Mouse (Mus musculus): ENCODE measurements at regions not wholly inside any gene's neighbourhood (a gene's known extent, or its start where the extent isn't known, plus 50 kb on each side); places are given as distances from the start of the nearest gene placed in this dataset.
"Not testable (repeated sequence)": the region's sequence is repeated elsewhere in the genome, so short reads cannot be mapped to it uniquely, and the experiment has no call there.

DNA sequence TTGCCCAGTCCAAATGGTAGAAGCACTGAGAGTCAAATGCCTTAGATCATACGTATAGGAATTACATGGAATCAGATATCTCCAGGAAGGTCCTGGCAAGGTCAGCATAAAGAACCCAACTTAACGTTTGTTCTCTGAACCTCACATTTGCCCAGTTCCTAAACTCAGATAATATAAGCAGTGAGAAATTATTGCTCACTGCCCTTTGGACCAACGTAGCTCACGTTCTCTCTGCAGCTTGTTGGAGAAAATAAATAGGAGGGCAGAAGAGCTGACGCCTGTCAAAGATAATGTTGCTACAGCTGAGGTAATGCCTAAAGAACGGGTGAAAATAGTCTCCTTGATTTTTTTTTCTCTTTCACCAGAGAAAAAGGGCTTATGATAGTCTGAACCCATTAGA lies 595.1 kb upstream of the Cdh5 start:
- no peak for DNase-seq

DNA sequence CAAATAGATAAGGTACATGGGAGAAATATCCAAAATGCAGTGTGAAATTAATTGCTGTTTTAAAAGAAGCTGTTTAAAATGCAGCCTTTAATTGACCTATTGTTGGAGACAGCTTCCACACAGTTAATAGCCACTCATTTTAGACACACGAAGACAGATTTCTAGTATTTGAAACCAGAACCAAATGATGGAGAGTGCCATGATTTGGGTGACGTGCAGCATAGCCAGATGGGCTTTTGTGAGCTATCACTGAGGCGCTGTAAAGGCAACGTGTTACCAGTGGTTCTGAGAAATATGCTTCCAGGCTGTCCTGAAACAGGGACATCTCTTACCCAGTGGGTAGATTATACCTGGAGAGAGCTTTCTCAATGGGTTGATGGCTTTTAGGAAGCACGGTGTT lies 594.4 kb upstream of the Cdh5 start:
- no peak for DNase-seq

DNA sequence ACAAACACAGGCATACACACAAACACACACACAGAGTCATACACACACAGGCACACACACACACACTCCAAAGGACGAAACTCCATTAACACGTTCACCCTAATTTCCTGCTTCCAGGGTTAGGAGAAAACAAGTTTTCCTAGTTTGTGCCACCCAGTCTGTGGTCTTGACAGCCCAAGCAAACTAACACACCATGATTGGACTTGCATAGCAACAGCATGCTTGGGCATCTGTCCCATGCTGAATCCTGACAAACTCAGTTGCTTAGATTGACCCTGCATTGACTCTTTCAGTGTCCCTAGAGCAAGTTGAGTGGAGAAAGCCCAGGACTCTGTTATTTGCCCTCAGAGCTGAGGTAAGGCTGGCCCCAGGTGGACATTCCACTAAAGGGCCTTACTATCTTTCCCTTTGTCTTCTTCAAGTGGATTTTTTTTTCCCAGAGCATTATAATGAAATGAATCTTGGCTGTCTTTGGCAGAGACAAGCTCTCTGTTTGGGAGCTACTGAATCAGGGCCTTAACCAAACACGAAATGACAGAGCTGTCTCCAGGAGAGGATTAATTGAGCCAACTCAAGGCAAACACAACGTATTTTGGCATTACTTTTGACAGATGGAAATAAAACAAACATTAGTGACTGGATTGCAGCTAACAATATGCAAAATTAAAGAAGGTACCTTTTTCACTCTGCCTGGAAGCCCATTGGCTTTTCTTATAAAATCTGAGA lies 581.1 kb upstream of the Cdh5 start:
- no peak for DNase-seq

DNA sequence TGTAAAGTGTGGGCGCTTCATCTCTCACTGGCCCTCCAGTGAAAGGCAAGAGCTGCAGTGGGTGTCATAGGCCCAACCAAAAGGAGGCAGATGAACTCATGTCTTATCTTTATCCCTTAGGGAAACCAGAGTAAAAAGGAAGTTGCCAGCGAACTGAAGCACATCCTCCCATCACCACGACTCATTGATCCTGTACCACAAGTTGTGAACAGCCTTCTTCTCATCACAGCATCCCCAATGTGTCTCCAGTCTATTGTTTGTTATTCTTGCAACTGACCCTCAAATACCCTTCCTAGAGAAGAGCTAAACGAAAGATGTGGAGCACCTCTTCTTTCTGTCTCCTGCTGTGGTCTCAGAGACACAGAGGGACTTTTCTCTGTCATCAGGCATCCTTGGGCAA lies 570.5 kb upstream of the Cdh5 start:
- no peak for DNase-seq

DNA sequence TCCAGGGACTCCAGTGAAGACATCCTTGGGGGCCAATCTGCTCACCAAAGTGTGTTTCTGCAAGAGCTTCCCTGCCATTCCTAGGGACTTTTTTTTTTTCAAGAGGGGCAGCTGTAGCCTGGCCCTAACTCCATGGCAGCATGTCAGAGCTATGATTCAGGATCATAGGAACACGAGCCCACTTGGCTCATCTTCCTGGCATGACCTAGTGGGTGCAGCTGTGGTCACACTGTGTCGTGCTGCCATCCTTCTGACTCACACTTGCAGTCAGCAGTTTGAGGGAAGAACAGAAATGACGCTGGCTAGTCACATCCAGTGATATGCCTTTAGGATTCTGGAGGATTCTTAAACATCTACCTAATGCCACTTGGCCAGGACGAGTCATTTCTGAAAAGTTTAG lies 566.5 kb upstream of the Cdh5 start:
- DNase-seq, result no peak

DNA sequence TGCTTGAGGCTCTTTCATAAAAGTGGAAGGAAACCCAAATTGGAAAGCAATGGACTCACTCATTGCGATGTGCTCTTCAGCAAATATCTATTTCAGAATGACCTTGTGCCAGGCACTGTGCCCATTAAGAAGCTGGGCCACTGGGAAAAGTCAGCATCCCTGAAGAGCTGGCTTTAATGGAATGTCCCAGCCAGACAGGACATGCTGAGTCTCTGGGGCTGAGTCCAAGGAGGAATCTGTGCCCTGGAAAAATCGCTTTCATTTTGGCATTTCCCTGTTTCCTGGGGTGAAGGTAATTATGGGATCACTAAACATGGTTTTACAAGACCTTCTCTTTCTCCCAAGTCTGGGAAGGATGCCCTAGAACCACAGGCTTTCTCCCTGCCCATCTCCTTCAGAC lies 564.6 kb upstream of the Cdh5 start:
- DNase-seq, result no peak

DNA sequence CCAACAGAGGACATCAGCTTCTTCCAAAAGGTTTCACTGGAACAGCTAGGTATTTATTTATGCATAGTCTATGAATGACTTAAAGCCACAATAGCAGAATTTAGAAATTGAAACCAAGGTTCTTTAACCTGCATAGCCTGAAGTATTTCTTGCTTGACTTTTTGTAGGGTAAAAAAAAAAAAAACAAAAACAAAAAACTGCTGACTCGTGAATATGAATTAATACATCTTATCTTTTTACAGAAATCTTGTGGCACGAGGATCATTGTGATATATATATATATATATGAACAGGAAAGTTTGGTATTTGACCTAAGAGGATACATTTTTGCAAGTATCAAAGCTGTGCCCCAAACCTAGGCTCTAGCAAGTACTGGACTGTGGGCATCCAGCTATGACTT lies 559.5 kb upstream of the Cdh5 start:
- no peak for DNase-seq

DNA sequence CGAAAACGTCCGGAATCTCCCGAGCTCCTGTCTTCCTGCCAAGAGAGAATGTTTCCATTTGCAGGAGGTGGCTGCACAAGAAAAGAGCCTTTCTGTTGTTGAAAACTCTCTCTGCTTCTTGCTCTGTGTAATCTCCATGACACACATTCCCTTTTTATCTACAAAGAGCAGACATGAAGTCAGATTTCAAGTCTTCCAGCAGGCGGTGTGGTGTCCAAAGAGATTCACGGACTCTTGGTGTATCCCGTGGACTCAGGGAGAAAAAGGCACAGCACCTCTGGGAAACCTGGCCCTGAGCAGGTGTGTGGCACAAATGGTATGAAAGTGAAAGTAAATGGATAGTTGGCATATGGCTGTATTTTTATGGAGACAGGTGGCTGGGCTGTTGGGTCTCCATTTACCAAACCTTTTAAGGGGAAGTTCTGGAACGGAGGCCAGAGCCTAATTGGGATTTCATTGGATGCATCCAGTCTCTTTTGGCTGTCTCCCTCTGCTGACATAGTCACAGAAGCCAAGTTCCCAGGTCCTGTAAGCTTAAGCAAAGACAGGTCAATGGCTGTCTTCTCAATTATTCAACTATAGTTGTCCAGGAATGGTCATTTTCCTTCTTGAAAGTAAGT lies 549.4 kb upstream of the Cdh5 start:
- DNase-seq, result no peak

DNA sequence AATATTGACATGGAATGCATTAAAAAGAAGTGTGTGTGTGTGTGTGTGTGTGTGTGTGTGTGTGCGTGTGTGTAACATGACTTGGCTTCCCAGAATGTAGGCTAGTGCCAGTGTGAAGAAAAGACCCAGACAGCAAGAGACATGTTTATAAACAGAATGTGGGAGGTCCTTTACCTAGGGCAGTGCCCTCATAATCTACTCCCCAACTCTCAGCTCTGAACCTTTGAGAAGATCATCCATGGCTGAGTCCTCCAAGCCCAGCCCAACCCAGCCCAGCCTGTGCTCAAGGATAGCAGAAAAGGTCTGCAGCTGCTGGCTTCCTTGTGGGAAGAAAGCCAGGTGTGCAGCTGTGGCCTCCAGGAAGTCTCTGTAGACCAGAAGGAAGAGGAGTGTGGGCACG lies 539.8 kb upstream of the Cdh5 start:
- DNase-seq, result no peak

DNA sequence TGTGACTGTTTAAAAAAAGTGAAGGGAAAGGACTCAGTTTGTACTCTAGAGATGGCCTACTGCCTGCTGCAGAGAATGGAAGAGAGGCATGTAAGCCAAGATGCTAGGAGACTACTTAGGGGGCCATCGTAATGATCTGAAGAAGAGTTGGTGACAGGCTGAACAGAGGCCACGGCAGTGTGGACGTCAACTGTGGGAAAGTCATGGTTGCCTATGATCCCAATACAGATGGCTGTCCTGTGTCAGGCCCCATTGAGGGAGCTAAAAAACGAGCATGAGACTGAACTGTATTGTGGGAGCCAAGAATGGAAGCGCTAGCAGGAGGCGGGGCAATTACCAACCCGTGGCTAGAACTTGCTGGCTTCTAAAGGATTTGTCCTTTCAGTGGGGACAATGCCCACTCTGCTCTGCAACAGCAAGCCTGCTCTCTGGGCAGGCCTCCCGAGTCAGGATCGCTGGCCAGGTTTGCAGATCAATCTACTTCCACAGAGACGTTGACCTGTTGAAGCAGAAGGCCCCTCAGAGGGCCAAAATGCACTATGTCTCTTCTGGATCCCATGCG lies 530.5 kb upstream of the Cdh5 start:
- no peak for DNase-seq

DNA sequence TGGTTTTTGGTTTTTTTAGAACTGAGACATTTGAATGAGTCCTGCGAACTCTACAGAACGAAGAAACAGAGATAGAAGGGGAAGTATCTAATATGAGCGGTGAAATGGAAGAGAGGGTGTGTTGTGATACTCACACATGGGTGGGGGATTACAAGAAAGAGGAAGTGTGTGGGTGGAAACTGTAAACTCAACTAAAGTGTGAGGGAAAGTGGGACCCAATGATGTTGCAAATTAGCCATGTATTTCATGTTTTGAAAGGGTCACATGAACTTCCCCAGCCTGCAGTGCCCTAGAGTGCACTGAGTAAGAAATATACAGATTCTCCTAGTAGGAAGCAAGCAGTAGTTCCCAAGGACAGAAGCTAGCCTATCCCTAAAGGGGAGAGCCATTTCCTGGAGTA lies 524.3 kb upstream of the Cdh5 start:
- no peak for DNase-seq

DNA sequence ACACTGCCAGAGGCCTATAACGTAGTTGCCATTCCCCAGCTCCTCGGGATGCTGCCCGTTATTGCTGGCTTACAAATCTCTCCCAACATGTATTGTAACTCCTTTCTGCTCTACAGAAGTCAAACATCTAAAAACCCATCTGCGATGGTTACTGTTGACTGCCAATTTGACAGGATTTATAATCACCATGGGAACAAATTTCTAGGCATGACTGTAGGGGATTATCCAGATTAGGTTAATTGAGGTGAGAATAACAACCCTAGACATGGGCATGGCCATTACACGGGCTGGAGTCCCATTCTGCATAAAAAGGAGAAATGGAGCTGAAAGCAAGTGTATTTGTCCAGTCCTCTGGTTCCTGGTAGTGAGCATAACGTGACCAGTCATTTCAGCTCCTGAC lies 523.4 kb upstream of the Cdh5 start:
- no peak for DNase-seq

DNA sequence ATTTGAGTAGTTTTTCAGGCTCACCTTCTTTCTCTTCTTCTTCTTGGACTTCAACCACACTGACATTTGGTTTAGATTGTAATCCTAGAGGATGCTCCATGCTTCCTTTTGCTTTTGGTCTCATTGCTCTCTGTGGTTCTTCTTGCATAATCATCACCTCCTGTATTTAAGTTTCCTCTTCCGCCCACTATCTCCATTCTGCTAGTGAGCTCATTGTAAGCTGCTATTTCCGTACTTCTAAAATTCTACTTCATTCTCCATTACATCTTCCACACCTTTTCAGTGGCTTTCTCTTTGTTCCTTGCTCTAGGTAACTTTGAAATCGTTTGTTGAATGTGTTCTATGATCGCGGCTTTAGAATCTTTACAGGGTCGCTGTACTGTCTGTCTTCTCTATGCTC lies 493.1 kb upstream of the Cdh5 start:
- DNase-seq, result no peak

DNA sequence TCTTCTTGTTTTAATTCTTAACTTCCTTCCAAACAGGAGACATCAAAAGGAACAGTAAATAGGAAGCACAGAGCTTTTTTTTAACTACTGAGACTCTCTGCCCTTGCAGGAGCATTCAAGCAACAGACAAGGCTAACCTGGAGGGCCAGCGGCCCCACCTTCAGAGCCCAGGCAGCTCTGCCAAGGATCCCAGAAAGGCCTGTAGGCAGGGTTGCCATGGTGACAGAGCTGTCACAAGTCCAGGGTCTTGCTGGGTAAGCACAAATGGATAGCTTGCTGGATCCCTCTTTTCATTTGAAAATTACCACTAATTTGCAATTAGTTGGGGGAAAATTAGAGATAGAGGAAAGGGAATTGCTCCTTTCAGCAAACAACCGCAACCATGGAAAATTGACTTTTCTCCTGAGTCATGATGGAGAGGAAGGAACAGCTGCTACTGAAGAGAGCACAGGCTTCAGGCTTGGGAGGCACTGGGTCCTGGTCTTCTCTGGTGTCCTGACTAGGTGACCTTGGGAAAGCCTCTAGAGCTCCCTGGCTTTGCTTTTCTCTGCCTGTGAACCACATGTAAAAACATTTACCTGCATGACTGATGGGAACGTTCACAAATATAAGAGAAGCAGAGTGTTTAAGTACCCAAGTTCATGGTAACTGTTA lies 477.5 kb upstream of the Cdh5 start:
- DNase-seq, result no peak

DNA sequence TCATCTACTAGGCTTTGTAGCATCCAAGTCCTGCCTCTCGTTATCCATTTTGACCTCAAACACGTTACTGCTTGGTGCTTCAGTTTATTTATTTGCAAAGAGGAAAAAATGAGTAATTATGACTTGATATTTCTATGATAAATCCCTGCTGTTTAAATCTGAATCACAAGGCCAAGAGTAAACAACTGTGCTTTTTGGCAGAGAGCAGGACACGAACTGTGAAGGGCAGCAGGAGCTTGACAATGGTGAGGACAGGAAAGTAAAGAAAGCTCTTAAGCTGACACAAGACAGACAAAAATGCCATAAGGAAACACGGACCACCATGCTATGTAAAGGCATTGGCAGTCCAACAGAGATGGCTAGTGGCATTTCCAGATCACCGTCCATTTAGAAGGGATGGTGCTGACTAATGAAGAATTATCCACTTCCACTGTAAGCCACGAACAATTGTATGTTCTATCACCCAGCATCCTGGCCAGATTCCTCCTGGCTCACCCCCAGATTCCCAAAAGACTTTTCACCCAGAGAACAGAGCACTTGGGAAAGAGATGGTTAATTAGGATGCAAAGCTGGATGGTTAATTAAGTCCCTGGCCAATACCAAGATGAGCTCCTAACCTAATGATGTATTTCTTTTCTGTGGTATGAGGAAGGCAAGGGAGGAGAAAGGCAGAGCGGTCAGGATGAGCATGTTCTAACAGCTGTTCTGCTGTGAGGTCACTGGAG lies 476.1 kb upstream of the Cdh5 start:
- DNase-seq, result no peak

DNA sequence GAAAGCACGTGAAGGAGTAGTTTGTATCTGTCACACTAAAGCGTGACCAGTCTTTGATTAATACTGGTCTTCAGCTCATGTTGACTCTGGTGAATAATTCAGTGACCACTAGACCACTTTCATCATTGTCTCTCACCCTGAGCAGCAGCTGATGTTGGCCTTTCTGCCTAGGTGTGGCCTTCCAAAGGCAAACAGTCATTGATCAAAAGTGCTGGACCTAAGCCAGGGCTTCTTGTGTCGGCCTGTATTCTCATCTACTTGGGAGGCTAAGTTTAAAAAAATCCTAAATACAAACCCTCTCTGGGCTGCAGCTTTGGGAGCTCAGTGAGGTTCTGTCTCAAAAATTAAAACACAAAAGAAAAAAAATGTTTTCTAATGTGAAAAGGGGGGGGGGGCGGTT lies 475.0 kb upstream of the Cdh5 start:
- DNase-seq, result no peak

DNA sequence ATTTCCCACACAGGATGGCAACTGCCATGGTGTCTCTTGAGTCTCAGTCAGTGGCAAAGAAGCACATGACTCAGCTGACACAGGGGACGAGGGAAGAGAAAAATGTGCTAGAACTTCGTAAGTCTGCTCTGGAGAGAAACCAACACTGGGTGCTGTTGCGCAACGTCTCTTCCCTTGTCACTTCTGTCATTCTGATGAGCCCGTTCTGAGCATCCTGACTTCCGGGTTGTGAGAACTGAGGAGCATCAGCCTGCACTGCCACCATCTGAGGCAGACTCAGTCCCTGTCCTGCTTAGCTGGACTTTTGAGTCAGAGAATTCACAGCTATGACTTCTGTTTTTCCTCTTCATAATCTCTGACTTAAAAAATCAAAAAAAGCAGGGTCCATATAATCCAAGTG lies 468.9 kb upstream of the Cdh5 start:
- DNase-seq, result no peak

DNA sequence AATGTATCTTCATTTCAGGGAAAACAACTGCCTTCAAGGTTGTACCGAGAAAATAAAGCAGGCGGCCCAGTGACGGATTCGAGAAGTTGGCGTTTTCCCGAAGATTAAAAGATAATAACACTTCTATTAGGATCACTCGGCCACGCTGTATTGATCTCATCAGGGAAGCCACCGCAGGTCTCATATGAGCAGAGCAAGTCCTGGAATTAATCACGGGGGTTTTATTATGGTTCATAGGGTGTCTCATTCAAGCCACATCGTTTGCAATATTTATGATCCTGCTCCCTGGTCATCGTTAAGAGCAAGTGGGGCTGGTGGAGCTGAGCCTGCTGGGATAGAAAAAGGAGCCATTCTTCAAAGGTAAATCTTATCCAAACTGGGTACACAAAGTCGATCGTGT lies 466.5 kb upstream of the Cdh5 start:
- DNase-seq, result no peak

DNA sequence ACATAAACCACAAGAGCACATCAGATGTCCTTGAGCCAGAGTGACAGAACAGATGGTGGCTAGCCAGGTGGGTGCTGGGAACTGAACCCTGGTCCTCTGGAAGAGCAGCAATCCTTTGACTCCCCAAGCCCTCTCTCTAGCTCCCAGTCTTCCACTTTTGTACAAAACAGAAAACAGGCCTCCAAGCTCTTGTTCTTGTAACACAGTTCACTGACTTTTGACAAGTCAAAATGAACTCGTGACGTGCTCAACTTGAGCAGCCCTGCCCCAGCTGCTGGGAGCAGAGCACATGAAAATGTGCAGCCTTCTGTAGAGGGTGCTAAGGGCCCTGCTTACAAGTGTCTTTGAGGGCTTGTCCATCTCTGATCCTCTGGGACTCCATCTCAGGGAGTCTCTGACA lies 457.8 kb upstream of the Cdh5 start:
- no peak for DNase-seq

DNA sequence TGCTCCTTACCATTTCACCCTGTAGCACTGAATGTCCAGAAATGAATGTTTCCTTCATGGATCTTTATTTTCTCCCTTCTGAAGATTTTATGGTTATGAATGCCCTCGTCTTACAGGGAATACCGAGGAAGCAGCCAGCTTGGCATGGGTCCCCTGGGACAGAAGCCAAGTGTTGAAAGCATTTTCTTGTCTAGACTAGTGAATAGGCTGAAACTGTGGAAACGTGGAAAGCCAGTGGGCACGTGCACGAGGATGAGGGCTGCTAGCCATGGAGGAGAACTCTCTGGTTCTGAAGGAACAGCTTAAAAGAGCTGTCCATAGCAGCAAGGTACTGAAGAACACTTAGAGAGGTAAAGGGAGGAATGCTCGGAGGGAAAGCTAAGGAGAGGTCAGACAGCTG lies 457.3 kb upstream of the Cdh5 start:
- DNase-seq, result no peak

DNA sequence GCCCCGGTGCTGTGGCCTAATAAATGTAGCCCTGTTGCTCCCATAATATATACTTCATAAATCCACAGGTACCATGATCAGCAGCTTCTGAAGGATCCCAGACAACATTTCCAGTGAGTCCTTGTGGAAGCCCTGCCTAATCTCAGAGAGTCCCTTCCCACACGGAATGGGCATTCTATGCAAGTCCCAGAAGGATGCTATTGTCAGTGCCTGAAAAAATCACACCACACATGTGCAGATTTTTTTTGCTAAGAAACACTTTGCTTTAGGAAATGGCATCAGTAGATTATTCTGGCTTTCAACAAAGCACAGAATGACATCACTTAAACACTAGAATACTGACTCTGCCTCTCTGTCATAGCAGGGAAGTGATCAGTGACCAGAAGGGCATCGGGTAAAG lies 456.6 kb upstream of the Cdh5 start:
- no peak for DNase-seq

DNA sequence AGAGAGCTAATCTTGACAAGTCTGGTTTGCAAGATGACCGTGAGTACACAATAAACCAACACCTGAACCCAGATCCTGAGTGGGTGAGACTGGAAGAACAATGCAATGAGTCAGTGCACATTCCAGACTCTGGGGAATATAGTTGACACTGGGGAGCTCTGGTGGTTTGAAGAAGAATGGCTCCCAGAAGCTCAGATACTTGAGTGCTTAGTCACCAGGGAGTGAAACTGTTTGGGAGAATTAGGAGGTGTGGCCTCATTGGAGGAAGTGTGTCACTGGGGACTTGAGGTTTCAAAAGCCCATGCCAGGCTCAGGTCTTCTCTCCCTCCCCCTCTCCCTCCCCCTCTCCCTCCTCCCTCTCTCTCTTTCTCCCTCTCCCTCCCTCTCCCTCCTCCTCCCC lies 436.6 kb upstream of the Cdh5 start:
- DNase-seq, result no peak

DNA sequence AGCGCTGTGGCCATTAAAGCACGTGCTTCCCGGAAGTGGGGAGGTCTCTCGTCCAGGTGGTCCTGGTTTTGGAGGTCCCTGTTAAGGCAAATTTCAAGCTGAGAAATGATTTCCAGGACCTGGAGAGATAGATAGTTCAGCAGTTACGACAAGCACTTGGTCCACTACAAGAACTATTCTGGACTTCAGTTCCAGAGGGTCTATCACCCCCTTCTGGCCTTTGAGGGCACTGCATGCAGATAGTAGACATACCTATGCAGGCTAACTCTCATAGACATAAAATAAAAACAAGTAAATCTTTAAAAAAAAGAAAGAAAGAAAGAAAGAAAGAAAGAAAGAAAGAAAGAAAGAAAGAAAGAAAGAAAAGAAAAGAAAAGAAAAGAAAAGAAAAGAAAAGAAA lies 415.2 kb upstream of the Cdh5 start:
- DNase-seq, result not testable (repeated sequence)

DNA sequence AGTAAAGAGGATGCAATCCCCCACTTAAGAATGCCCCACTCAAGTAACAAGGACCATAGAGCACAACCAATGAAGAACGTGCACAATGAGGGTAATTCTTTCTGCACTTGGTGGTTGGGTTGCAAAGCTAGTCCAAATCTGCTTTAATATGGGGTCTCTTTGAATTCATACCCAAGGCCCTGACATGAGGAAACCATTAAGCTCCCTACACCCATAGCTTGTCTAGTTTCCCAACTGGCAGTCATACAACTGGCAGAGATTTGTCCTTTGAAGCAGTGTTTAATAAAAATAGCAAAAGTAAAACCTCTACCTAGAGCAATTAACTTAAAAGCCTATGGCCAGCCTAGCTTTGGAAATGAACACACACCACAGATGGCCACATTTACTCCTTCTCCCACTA lies 411.0 kb upstream of the Cdh5 start:
- DNase-seq, result no peak
